In the genomic region with DNA sequence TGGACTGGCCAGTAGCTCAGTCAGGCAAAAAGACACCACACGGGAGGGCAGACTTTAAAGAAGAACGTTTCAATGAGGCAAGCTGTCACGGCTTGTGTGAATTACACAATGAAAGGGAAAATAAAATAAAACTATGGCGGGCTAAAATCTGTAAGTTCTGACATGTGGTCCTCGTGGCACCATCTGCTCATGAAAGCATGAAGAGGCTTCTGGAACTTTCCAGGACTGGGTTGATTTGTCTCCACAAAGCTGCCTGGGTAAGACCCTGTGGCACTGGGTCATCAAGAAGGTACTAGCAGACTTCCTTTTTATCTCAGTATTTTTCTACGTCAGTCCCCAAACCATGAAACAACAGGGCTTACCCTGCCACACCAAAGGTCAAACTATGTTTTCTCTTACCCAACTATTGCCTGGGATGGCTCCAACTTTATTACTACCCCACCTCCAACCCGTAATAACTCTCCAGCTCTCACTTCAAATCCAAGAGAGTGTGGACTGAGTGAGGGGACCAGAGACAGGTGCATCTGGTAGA, we compare ENCODE assay signal across 20 mouse cellular contexts. TPM values are rescaled to one million over a fixed set of nuclear protein-coding genes. Genes with fewer than 3 reads are reported as not detected.
DNase-seq lines count a peak whose midpoint lies in the region; ATAC-seq and TF ChIP-seq lines count a peak whose summit lies in the region.
"Had no signal": no experiment of that assay in that cellular context is flagged by ENCODE, and none has a peak within 500 bp of the region (broad histone marks: within the 10 kb centered on the region; RNA-seq: fewer than 3 reads in every experiment).

No protein-coding gene starts in this region.

- no peaks in the 10 kb centered on the region for H3K27me3 ChIP-seq in liver, postnatal 0 days (ENCODE audit: insufficient read depth, low read length)
- no peaks in the 10 kb centered on the region for H3K27me3 ChIP-seq in liver, embryonic 12.5 days (replicated peaks)
- H3K27me3 ChIP-seq in splenic B cell, adult 2 months (ENCODE audit: control insufficient read depth, insufficient read depth, low read length, poor library complexity, severe bottlenecking): no peaks in the 10 kb centered on the region
- H3K27me3 ChIP-seq: forebrain, embryonic 15.5 days; heart, embryonic 13.5 days; hindbrain, embryonic 12.5 days; hindbrain, embryonic 15.5 days; intestine, embryonic 15.5 days had no signal

- H3K4me1 ChIP-seq in liver, postnatal 0 days (ENCODE audit: insufficient read depth): no peaks in the 10 kb centered on the region
- no peaks in the 10 kb centered on the region for H3K4me1 ChIP-seq in liver, embryonic 12.5 days
- H3K4me1 ChIP-seq: forebrain, embryonic 15.5 days; heart, embryonic 13.5 days; hindbrain, embryonic 12.5 days; hindbrain, embryonic 15.5 days; intestine, embryonic 15.5 days had no signal

- DNase-seq in liver, postnatal 0 days: no peak
- DNase-seq in splenic B cell, adult 2 months (ENCODE audit: low read depth, low spot score): peak; percentile 51
- no peak for DNase-seq in ovary, postnatal 10 days (ENCODE audit: low spot score)
- no peak for DNase-seq in retina, embryonic 14.5 days (ENCODE audit: low spot score)
- DNase-seq: adrenal gland, adult 8-10 months; adrenal gland, postnatal 25 days; cerebellum, adult 11-12 months; cerebellum, adult 8-10 months; cerebellum, postnatal 10 days; cerebellum, postnatal 36 days; gastrocnemius, postnatal 10 days; heart, adult 18-20 months had no signal

- no peak overlapping the region for H3K4me2 ChIP-seq in liver, postnatal 0 days (ENCODE audit: low read depth, low read length)
- no peak overlapping the region for H3K4me2 ChIP-seq in liver, embryonic 12.5 days
- H3K4me2 ChIP-seq: forebrain, embryonic 15.5 days; heart, embryonic 13.5 days; hindbrain, embryonic 12.5 days; hindbrain, embryonic 15.5 days; intestine, embryonic 15.5 days had no signal

- no peak for TF ChIP-seq CTCF in liver, postnatal 0 days (IDR thresholded peaks at IDR 0.05; ENCODE audit: low read depth)

- H3K9ac ChIP-seq in liver, postnatal 0 days (replicated peaks): no peak overlapping the region
- H3K9ac ChIP-seq in liver, embryonic 12.5 days: no peak overlapping the region
- H3K9ac ChIP-seq: forebrain, embryonic 15.5 days; heart, embryonic 13.5 days; hindbrain, embryonic 12.5 days; hindbrain, embryonic 15.5 days; intestine, embryonic 15.5 days had no signal

- no peaks in the 10 kb centered on the region for H3K9me3 ChIP-seq in liver, postnatal 0 days (ENCODE audit: low read length)
- H3K9me3 ChIP-seq in liver, embryonic 12.5 days (replicated peaks): no peaks in the 10 kb centered on the region
- H3K9me3 ChIP-seq: forebrain, embryonic 15.5 days; heart, embryonic 13.5 days; hindbrain, embryonic 12.5 days; hindbrain, embryonic 15.5 days; intestine, embryonic 15.5 days had no signal

- no peak overlapping the region for H3K4me3 ChIP-seq in liver, postnatal 0 days (ENCODE audit: low read depth, low read length)
- H3K4me3 ChIP-seq in liver, embryonic 12.5 days: no peak overlapping the region
- H3K4me3 ChIP-seq: forebrain, embryonic 15.5 days; heart, embryonic 13.5 days; hindbrain, embryonic 12.5 days; hindbrain, embryonic 15.5 days; intestine, embryonic 15.5 days had no signal

- H3K36me3 ChIP-seq in liver, postnatal 0 days (replicated peaks; ENCODE audit: insufficient read depth, low read length): no peaks in the 10 kb centered on the region
- no peaks in the 10 kb centered on the region for H3K36me3 ChIP-seq in liver, embryonic 12.5 days
- H3K36me3 ChIP-seq in splenic B cell, adult 2 months (ENCODE audit: control insufficient read depth, insufficient read depth, low read length, poor library complexity, severe bottlenecking): no peaks in the 10 kb centered on the region
- H3K36me3 ChIP-seq: forebrain, embryonic 15.5 days; heart, embryonic 13.5 days; hindbrain, embryonic 12.5 days; hindbrain, embryonic 15.5 days; intestine, embryonic 15.5 days had no signal

- WGBS in liver, postnatal 0 days (ENCODE audit: insufficient replicate concordance): 55% methylated on average over 7 of the region's 7 CpGs
- WGBS in liver, embryonic 12.5 days (ENCODE audit: insufficient replicate concordance): 63% methylated on average over 7 of the region's 7 CpGs

- ATAC-seq in liver, postnatal 0 days: peak; percentile 63; the same call in 1 of the 2 replicates
- ATAC-seq in liver, embryonic 12.5 days: no peak
- ATAC-seq in granulocyte monocyte progenitor cell, adult 5-6 weeks (replicated peaks; ENCODE audit: poor library complexity, severe bottlenecking): peak; percentile 47
- ATAC-seq: activated CD4-positive, CD25-positive, alpha-beta regulatory T cell, adult 4 months; forebrain, embryonic 15.5 days; intestine, embryonic 15.5 days had no signal

- H3K27ac ChIP-seq in liver, postnatal 0 days (ENCODE audit: low read depth): no peak overlapping the region
- H3K27ac ChIP-seq in liver, embryonic 12.5 days: no peak overlapping the region
- H3K27ac ChIP-seq: forebrain, embryonic 15.5 days; heart, embryonic 13.5 days; hindbrain, embryonic 12.5 days; hindbrain, embryonic 15.5 days; intestine, embryonic 15.5 days had no signal

- no peak for TF ChIP-seq EP300 in liver, postnatal 0 days (IDR thresholded peaks at IDR 0.05; ENCODE audit: low read depth)

RNA-seq across cellular contexts. Expression of a gene that starts 16.8 kb away (rescaled TPM):
- polyA plus RNA-seq in liver, postnatal 0 days (2015; fragmentation: Nextera tagmentation; extraction: Ambion mirVana): 11.7 and 15.4 TPM in 2 replicates
- 41.9 and 43.1 TPM in 2 replicates for polyA plus RNA-seq in liver, embryonic 12.5 days (2016; fragmentation: Nextera tagmentation; extraction: Ambion mirVana)
- total RNA-seq in granulocyte monocyte progenitor cell, adult 5-6 weeks (2014; fragmentation: Nextera tagmentation): 54.2 and 61.4 TPM in 2 replicates
- 53.1 and 62.5 TPM in 2 replicates for total RNA-seq in granulocyte monocyte progenitor cell, adult 5-6 weeks (2017)
- polyA plus RNA-seq: activated CD4-positive, CD25-positive, alpha-beta regulatory T cell, adult 4 months had no signal
